Mouse (Mus musculus): ENCODE data around the gene Slc6a18.

Slc6a18 gene

DNA sequence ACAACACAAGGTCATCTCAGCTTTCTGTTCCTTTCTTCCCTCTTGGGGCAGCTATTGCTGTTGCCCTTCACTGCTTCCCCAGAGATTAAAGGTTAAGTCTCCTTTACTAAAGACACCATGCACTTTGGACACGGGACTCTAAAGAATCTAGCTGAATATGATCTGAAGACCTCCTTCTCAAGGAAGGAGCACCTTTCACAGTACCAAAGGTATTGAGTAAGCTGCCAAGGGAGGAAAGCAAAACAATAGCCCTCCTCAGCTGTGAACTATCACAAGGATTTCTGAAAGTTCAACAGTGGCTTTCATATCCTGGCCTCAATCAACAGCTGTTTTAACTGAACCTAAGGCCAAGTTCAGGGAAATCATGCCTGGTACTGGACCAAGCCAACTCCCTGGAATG lies 6.6 kb upstream of the Slc6a18 start:
- no peak for DNase-seq

DNA sequence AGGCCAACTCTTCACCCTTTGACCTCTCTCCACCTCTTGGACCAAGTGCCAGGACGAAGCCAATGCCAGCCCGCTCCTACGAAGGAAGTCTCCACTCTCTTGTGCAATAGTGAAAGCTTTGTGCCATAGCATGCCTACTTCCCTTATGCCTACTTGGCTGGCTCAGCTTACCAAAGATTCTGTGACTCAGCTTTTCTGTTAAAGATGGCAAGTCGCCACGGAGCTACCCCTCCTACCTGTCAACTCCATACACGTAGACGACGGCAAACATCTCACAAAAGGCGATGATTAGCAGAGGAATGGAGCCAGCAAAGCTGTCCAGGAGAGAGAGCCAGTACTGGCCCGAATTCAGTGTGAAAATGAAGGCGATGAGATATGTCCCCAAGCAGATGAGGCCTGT lies 5.9 kb upstream of the Slc6a18 start:
- peak; percentile 54 for DNase-seq

DNA sequence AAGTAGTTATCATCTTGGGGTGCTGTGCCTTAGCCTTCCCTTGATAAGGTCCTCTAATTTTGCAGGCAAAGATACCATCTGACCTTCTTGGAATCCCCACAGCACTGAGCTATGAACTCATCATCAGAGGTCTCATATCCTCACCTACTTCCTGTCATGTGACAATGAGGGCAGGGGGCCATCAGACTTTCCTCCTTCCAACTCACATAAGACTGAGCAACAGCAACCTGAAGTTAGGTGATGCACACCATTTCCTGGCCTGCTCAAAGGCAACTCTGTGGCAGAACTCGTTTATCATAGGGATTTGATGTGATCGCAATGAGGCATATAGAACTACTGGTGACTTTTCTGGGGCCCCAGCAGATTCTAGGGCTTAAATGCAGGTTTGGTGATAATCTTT lies 4.4 kb upstream of the Slc6a18 start:
- no peak for DNase-seq

DNA sequence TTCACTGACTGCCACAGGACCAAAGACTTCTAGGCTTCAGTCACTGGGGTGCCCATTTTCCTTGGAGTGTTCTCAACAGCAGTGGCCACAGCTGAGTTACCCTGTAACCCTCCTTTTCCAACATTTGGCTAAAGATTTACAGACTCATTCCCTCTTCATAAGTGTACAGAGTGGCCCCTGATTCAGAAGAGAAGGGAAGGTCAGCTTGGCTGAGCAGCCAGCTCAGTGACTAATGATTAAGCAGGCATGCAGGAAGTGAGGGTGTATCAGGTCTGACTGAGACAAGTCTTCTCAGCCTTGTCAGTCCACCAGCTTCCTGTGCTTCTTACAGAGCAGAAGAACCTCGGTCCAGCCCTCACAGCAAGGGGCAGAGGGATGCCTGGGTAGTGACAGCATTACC lies 2.6 kb upstream of the Slc6a18 start:
- no peak for DNase-seq

DNA sequence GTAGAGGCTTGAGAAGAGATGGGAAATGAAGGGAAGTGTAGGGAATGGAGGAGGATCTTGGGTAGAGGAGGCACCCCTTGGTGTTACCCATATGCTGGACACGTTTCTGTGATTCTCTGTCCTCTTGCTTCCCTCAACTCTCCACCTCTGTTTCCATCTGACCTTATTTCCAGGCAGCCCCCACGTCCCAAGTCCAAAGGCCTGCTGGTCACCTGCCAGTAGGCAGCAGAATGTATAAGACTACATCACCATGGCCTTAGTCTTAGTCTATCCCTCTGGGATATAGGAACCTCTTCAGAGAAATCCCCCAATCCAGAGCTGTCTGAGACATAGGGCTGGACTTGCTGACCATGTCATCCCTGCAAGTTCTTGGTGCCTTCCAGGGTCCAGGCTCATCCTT lies 1.5 kb upstream of the Slc6a18 start:
- no peak for DNase-seq

DNA sequence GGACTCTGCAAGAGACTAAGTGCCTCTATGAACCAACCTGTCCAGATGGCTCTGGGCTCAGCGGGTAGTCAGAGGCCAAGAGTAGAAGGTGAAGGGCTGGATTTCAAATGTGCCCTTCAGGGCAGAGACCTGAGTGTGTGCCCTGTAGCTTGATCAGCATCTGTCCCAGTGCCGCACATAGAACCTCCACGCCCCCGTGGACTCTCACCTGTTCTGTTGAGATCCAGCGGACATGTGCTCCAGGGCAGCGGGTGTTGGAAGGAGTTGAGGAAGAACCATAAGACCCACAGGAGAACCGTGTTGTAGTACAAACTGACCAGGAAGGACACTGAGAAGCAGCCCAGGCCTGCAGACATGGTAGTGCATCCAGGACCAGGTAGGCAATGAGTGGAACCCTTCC lies 2.7 kb downstream of the Slc6a18 start:
- DNase-seq, result no peak

DNA sequence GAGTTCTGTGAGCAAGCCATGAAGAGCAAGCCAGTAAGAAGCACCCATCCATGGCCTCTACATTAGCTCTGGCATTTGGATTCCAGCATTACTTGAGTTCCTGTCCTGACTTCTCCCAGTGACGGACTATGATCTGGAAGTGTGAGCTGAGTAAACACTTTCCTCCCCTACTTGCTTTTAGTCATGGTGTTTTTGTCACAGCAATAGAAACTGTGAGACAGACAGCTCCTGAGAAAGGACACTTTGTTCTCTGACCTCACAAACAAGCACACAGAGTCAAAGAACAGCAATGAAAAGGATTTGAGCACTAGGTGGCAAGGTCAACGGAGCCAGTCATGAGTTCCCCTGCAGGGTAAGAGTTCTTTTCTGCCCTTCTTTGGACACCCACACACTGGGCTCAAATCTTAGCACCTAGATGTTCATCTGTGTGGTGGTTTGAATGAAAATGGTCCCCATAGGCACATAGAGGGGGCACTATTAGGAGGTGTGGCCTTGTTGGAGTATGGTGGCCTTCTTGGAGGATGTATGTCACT lies 17.6 kb downstream of the Slc6a18 start:
- DNase-seq, result no peak

DNA sequence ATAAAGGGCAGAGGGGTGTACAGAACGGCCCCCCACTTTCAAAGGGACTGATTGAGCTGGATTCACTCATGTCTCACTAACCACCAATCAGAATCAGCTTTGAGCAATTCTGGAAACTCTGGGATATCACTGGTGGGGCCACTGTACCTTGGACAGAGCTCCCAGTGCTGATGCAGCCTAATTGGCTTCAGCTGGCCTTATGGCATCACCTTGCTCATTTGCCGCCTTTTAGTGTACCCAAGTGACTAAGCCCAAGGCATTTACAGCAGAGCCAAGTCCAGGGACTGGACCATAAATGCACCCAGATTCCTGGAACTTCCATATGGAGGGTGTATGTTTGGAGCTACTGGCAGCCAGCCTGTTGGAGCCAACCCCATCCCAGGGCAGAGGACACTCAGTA lies 18.9 kb downstream of the Slc6a18 start:
- DNase-seq, result no peak

DNA sequence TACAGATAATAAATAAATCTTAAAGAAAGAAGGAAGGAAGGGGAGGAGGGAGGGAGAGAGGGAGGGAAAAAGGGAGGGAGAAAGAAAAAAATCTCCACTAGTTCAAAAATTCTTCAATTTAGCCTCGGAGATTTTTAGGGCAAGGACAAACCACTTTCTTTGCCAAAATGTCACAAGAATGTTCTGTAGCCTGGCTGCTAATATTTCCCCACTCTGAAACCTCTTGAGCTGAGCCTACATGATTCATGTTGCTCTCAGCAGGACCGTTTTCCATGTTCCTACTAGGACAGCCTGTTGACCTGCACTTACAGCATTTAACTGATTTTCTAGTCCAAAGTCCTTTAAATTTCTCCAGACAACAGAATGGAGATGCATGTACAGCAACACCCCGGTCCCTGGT lies 22.8 kb downstream of the Slc6a18 start:
- no peak for DNase-seq

DNA sequence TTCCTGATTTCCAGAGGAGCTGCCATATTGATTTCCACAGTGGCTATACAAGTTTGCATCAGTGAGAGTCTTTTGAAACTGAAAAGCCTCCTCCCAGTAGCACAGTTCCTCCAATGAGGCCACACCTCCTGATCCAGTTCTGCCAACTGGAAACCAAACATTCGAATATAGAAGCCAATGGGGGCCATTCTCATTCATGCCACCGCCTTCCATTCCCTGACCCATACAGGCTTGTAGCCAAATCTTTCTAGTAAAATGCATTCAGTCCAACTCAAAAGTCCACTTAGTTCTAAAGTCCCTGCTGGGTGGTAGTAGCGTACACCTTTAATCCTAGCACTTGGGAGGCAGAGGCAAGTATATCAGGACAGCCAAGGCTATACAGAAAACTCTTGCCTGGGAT lies 24.6 kb downstream of the Slc6a18 start:
- DNase-seq, result no peak

DNA sequence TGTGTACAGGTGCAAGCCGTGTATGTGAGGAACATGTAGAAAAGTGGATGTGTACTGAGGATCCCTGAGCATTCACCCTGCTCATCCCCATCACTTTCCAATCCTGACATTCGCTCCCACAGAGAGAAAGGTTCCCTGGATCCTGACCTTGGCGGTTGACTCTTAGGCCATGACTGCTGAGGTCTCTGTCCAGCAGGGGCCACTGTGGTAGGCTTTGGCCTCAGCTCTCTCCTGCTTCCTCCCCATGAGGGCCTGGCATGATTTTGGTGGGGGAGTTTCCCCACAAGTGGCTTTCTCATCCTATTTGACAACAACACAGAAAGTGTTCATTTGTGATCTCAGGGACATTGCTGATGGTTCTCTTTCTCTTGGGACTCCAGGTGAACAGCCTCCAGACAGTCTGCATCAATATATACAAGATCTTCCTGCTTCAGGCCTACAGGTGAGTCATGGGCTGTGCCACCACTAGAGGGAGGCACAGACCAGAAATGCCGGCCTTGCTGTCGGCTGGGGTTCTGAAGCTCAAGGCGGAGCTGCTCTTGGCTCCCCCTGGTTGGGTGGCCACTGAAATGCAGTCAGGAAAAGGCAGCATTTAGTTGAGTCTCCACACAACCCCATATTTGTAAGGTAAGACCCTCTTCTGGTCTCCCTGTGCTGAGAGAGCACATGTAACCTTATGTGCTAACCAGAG lies 31.3 kb downstream of the Slc6a18 start:
- DNase-seq, result peak; percentile 42

DNA sequence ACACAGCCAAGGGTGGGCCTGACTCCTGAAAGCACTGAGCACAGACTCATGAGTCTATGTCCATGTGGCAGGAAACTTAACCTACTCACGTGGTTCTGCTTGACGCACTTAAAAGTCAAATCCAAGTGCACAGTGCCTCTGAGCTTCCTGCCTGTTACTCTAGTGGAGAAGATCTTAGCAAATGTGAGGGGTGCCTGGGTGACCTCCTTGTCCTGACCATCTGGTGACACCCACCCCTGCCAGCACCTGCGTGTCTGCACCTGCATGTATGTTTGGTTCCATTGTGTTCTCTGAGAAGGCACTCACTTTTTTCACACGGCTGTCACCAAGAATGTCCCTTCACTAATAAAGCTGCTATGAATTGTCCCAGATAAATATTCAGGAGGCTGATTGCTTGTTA lies 36.5 kb downstream of the Slc6a18 start:
- no peak for DNase-seq

DNA sequence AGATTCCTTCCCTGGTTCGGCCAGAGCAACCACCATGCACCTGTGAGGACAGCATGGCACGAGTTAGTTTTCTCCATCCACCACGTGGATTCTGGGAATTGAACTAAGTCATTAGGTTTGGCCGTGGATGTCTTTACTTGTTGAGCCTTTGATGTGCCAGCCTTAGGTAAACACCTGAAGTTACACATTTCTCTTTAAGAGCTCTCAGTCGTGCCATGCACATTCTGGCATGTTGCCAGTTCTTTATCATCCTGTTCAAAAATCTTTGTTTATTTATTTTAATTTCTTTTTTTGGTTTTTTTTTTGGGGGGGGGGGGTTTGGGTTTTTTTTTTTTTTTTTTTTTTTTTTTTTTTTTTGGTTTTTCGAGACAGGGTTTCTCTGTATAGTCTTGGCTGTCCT lies 40.0 kb downstream of the Slc6a18 start:
- DNase-seq, result no peak

DNA sequence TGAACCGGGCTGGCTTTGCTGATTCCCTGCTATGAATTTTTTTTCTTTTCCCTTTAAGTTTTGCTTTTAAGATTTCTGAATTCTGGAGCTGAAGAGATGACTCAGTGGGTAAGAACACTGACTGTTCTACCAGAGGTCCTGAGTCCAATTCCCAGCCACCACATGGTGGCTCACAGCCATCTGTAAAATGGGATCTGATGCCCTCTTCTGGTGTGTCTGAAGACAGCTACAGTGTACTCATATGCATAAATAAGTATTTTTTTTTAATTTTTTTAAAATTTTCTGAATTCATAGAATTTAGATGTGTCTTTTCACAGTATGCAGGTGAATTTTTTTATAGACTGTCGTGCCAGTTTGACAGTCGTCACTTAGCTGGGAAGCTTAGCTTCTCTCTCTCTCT lies 46.0 kb downstream of the Slc6a18 start:
- no peak for DNase-seq

DNA sequence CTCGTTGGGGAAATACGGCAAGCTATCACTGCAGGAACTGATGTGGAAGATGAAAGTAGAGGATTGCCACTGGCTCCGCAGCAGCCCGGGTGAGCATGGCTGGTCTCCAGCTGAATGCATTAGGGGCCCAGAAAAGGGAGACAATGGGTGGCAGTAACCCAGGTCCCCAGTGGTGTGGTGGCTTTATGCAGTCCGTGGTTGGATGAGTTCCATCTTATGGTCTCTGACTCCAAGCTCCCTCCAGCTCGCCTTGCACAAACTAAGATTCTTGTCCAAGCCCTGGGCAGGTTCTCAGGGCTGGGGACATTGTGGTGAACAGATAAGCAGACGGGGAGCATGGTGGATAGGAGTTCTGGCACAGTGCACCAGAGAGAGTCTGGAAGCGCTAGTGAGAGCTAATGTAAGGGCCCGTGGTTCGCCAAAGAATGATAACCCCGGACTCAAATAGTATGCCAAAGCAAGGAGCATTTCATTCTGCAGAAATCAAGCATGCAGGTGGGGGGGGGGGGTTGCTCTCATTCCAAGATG lies 49.2 kb downstream of the Slc6a18 start:
- DNase-seq, result no peak

DNA sequence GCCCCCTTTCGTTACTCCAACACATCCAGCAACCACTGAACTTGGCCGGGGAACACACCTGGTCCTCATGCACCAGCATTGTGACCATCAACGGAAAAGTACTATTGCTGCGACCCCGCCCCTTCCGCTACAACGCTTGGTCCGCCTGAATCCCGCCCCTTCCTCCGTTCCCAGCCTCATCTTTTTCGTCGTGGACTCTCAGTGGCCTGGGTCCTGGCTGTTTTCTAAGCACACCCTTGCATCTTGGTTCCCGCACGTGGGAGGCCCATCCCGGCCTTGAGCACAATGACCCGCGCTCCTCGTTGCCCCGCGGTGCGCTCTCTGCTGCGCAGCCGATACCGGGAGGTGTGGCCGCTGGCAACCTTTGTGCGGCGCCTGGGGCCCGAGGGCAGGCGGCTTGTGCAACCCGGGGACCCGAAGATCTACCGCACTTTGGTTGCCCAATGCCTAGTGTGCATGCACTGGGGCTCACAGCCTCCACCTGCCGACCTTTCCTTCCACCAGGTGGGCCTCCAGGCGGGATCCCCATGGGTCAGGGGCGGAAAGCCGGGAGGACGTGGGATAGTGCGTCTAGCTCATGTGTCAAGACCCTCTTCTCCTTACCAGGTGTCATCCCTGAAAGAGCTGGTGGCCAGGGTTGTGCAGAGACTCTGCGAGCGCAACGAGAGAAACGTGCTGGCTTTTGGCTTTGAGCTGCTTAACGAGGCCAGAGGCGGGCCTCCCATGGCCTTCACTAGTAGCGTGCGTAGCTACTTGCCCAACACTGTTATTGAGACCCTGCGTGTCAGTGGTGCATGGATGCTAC lies 50.9 kb downstream of the Slc6a18 start, which contains the start of gene Tert:
Gene Tert, plus strand, starts transcription at position 167 of the 805 bp plus-strand sequence.
- no peak for DNase-seq

DNA sequence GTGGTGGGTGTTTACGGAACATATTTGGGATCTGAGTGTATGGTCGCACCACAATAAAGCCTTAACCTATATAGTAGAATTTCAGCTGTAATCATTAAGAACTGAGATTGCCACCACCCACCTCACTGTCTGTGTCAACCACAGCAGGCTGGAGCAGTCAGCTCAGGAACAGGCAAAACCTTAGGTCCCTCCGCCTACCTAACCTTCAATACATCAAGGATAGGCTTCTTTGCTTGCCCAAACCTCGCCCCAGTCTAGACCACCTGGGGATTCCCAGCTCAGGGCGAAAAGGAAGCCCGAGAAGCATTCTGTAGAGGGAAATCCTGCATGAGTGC lies 51.4 kb downstream of the Slc6a18 start:
- no peak for DNase-seq

DNA sequence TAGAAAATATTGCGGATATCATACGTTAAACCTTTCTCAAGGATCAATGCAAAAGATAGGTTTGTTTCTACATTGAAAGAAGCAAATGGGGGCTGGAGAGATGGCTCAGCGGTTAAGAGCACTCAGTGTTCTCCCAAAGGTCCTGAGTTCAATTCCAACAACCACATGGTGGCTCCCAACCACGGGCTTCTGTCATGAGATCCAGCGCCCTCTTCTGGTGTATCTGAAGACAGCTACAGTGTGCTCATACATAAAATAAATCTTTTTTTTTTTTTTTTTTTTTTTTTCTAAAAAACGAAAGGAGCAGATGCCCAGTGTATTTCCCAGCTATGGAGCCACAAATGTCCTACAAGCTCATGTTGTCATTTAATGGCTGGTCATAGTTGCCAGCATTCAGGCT lies 57.2 kb downstream of the Slc6a18 start:
- DNase-seq, result no peak

DNA sequence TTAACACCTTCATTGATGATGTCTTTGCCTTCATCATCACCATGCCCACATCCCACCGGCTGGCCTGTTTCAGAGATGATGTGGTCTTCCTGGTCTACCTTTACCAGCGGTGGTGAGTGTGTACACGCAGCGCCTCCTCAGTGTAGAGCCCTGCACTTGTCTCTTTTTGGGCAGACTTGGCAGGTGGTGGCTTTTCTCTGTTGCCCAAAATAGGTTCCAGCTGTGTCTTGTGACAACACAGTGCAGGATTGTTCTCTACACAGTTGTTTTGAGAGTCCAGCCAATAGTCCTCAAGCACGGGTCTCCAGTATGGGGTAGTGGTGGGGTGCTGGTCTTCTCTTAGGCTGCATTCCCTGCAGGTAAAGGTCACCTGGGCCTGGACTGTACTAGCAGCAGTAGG lies 59.4 kb downstream of the Slc6a18 start:
- DNase-seq, result no peak
